Mouse (Mus musculus): Measurements from ENCODE around the gene Eif3d. TPM values are rescaled to one million over a fixed set of nuclear protein-coding genes. Genes with fewer than 3 reads are reported as not detected.

Eif3d gene
- polyA plus RNA-seq, 1 experiment from 2014 or later, result 119 TPM

Other genes starting within 250 kb of the Eif3d start
- gene Apol9b, start 241.8 kb downstream of the Eif3d start, polyA plus RNA-seq (2015; fragmentation: Nextera tagmentation; extraction: Ambion mirVana), result not detected in 2 replicates
- gene Apol8, start 213.8 kb downstream of the Eif3d start, polyA plus RNA-seq (2015; fragmentation: Nextera tagmentation; extraction: Ambion mirVana), result 26.2 and 26.9 TPM in 2 replicates
- 19.7 and 21.9 TPM in 2 replicates for gene Myh9, start 128.6 kb downstream of the Eif3d start, polyA plus RNA-seq (2015; fragmentation: Nextera tagmentation; extraction: Ambion mirVana)
- 177 and 180 TPM in 2 replicates for gene Txn2, start 41.8 kb downstream of the Eif3d start, polyA plus RNA-seq (2015; fragmentation: Nextera tagmentation; extraction: Ambion mirVana)
- gene Foxred2, start 14.1 kb downstream of the Eif3d start, polyA plus RNA-seq (2015; fragmentation: Nextera tagmentation; extraction: Ambion mirVana), result 1.1 and 1.2 TPM in 2 replicates
- not detected in 2 replicates for gene Cacng2, start 149.2 kb upstream of the Eif3d start, polyA plus RNA-seq (2015; fragmentation: Nextera tagmentation; extraction: Ambion mirVana)
- 26.6 and 27.8 TPM in 2 replicates for gene Ift27, start 203.3 kb upstream of the Eif3d start, polyA plus RNA-seq (2015; fragmentation: Nextera tagmentation; extraction: Ambion mirVana)
- gene Pvalb, start 235.6 kb upstream of the Eif3d start, polyA plus RNA-seq (2015; fragmentation: Nextera tagmentation; extraction: Ambion mirVana), result not detected in 2 replicates